Mouse (Mus musculus) macrophage (primary cell): ENCODE results near the gene Atad3a. TPM values are rescaled to one million over a fixed set of nuclear protein-coding genes. Genes with fewer than 3 reads are reported as not detected.

Experiments
- H3K27ac ChIP-seq: fragments of 350-480 bp; formaldehyde crosslinking; 2 replicates; pipeline ENCODE4 v1.9.0; 2021
- H3K36me3 ChIP-seq: fragments of 350-480 bp; formaldehyde crosslinking; 2 replicates; pipeline ENCODE4 v1.9.0; 2021; ENCODE audit errors: inconsistent target
- H3K4me3 ChIP-seq: fragments of 350-480 bp; formaldehyde crosslinking; 2 replicates; pipeline ENCODE4 v1.9.0; 2021; ENCODE audit errors: inconsistent target
- H3K79me2 ChIP-seq: fragments of 350-480 bp; formaldehyde crosslinking; 2 replicates; pipeline ENCODE4 v1.9.0; 2021; ENCODE audit errors: inconsistent target
- WGBS: methylation state at CpG from one replicate; pipeline ENCODE4 v1.1.7; 2026; ENCODE audit warnings: inconsistent platforms; ENCODE audit not compliant: missing documents; 5-methylcytosine and 5-hydroxymethylcytosine counted together
- polyA plus RNA-seq: library from polyadenylated mRNA; stranded (reverse); fragments of 250-400 nt; gene quantifications from 3 replicates; pipeline ENCODE4 v1.2.4, GENCODE M21; 2018; ENCODE audit warnings: inconsistent platforms

Atad3a gene
- polyA plus RNA-seq, 1 experiment from 2014 or later: 11.3 TPM

- WGBS: 89% methylated on average over 4 of the region's 4 CpGs
- H3K4me3 ChIP-seq: no peak overlapping the region
- H3K79me2 ChIP-seq: peaks cover 34% of the 10 kb centered on the region
- H3K36me3 ChIP-seq: no peaks in the 10 kb centered on the region
- H3K27ac ChIP-seq: no peak overlapping the region
These were observed 57.4 kb downstream of the Atad3a start for GRCm38 (mm10) chr4:155703425-155703929.

- no peak overlapping the region for H3K4me3 ChIP-seq
- H3K79me2 ChIP-seq: peaks cover 4% of the 10 kb centered on the region
- no peak overlapping the region for H3K27ac ChIP-seq
- no peaks in the 10 kb centered on the region for H3K36me3 ChIP-seq
These were observed 60.5 kb downstream of the Atad3a start for GRCm38 (mm10) chr4:155700425-155700824.

- Histone ChIP-seq H3K79me2 (no peaks in the 10 kb centered on the region), H3K36me3 (no peaks in the 10 kb centered on the region), H3K4me3 (no peak overlapping the region), H3K27ac (no peak overlapping the region)
- 73% methylated on average over 12 of the region's 16 CpGs for WGBS
These were observed 64.3 kb downstream of the Atad3a start for GRCm38 (mm10) chr4:155696261-155697255.

- Histone ChIP-seq H3K27ac (no peak overlapping the region), H3K79me2 (no peaks in the 10 kb centered on the region), H3K4me3 (no peak overlapping the region), H3K36me3 (no peaks in the 10 kb centered on the region)
- WGBS: 96% methylated on average over 4 of the region's 4 CpGs
These were observed 65.3 kb downstream of the Atad3a start for GRCm38 (mm10) chr4:155695531-155696062.

- Histone ChIP-seq H3K79me2 (no peaks in the 10 kb centered on the region), H3K4me3 (no peak overlapping the region; the same call in 1 of the 2 replicates), H3K27ac (no peak overlapping the region), H3K36me3 (no peaks in the 10 kb centered on the region)
- 3% methylated on average over 83 of the region's 92 CpGs for WGBS
These were observed 66.2 kb downstream of the Atad3a start for GRCm38 (mm10) chr4:155694482-155695401.

- Histone ChIP-seq H3K4me3 (peak within 1 kb of the TSS; percentile 16; the same call in 1 of the 2 replicates), H3K27ac (no peak within 1 kb of the TSS), H3K79me2 (no peaks in the 10 kb centered on the region), H3K36me3 (no peaks in the 10 kb centered on the region)
- 3% methylated on average over 21 of the region's 47 CpGs for WGBS
These were observed 66.8 kb downstream of the Atad3a start, which contains the start of gene Fndc10 for GRCm38 (mm10) chr4:155694111-155694481. Gene Fndc10 (plus strand): TSS chr4:155694342.

- 96% methylated on average over 3 of the region's 3 CpGs for WGBS
- Histone ChIP-seq H3K27ac (no peak overlapping the region), H3K79me2 (no peaks in the 10 kb centered on the region), H3K4me3 (no peak overlapping the region), H3K36me3 (no peaks in the 10 kb centered on the region)
These were observed 68.5 kb downstream of the Atad3a start for GRCm38 (mm10) chr4:155692421-155692820.

Other genes starting within 250 kb of the Atad3a start
- gene Nadk, start 198.7 kb downstream of the Atad3a start, polyA plus RNA-seq: 75.4 to 129 TPM (median 88.2 TPM) in 3 replicates
- gene Slc35e2, start 159.7 kb downstream of the Atad3a start, polyA plus RNA-seq: 4.6 to 4.9 TPM (median 4.8 TPM) in 3 replicates
- gene Cdk11b, start 136.2 kb downstream of the Atad3a start, polyA plus RNA-seq: 67.8 to 153 TPM (median 75.9 TPM) in 3 replicates
- not detected in 3 replicates for gene Gm10563, start 115.7 kb downstream of the Atad3a start, polyA plus RNA-seq
- gene Mmp23, start 107.7 kb downstream of the Atad3a start, polyA plus RNA-seq: not detected in 3 replicates
- 9.5 to 29.7 TPM (median 12.3 TPM) in 3 replicates for gene Mib2, start 91.9 kb downstream of the Atad3a start, polyA plus RNA-seq
- gene Fndc10, start 66.8 kb downstream of the Atad3a start, polyA plus RNA-seq: 1.1 to 1.9 TPM (median 1.4 TPM) in 3 replicates
- 125 to 264 TPM (median 166 TPM) in 3 replicates for gene Ssu72, start 56.3 kb downstream of the Atad3a start, polyA plus RNA-seq
- gene Tmem240, start 26.3 kb downstream of the Atad3a start, polyA plus RNA-seq: 0.10 to 1.0 TPM (median 0.32 TPM) in 3 replicates
- gene Vwa1, start 13.6 kb upstream of the Atad3a start, polyA plus RNA-seq: 0.09 to 0.10 TPM in 2 of 3 replicates, not detected in the other
- not detected in 3 replicates for gene Tmem88b, start 24.8 kb upstream of the Atad3a start, polyA plus RNA-seq
- not detected in 3 replicates for gene Ankrd65, start 29.3 kb upstream of the Atad3a start, polyA plus RNA-seq
- gene Mrpl20, start 41.8 kb upstream of the Atad3a start, polyA plus RNA-seq: 60.1 to 101 TPM (median 65.9 TPM) in 3 replicates
- 21.9 to 54.1 TPM (median 31.3 TPM) in 3 replicates for gene Ccnl2, start 51.4 kb upstream of the Atad3a start, polyA plus RNA-seq
- gene Aurkaip1, start 70.2 kb upstream of the Atad3a start, polyA plus RNA-seq: 66.8 to 92.5 TPM (median 68.1 TPM) in 3 replicates
- 0.19 to 1.1 TPM (median 0.32 TPM) in 3 replicates for gene Mxra8, start 78.6 kb upstream of the Atad3a start, polyA plus RNA-seq
- gene Dvl1, start 86.3 kb upstream of the Atad3a start, polyA plus RNA-seq: 6.2 to 13.8 TPM (median 12.2 TPM) in 3 replicates
- 0.04 to 0.11 TPM in 2 of 3 replicates, not detected in the other for gene Tas1r3, start 102.3 kb upstream of the Atad3a start, polyA plus RNA-seq
- gene Cptp, start 108.3 kb upstream of the Atad3a start, polyA plus RNA-seq: 6.6 to 11.4 TPM (median 8.7 TPM) in 3 replicates
- gene Ints11, start 108.5 kb upstream of the Atad3a start, polyA plus RNA-seq: 11.2 to 22.1 TPM (median 18.6 TPM) in 3 replicates
- 12.4 to 21.3 TPM (median 17.4 TPM) in 3 replicates for gene Pusl1, start 130.7 kb upstream of the Atad3a start, polyA plus RNA-seq
- 8.2 to 8.7 TPM (median 8.3 TPM) in 3 replicates for gene Acap3, start 130.7 kb upstream of the Atad3a start, polyA plus RNA-seq
- gene Ube2j2, start 182.7 kb upstream of the Atad3a start, polyA plus RNA-seq: 55.7 to 67.6 TPM (median 65.4 TPM) in 3 replicates
- 5.3 to 17.5 TPM (median 14.9 TPM) in 3 replicates for gene C1qtnf12, start 201.2 kb upstream of the Atad3a start, polyA plus RNA-seq
- 1.4 to 6.1 TPM (median 2.9 TPM) in 3 replicates for gene B3galt6, start 231.6 kb upstream of the Atad3a start, polyA plus RNA-seq
- 261 to 438 TPM (median 289 TPM) in 3 replicates for gene Sdf4, start 231.8 kb upstream of the Atad3a start, polyA plus RNA-seq